Mouse (Mus musculus): ENCODE measurements around the gene Map3k1.

The Map3k1 gene

GRCm38 (mm10) chr13:111808637-111809465, at the start of gene Map3k1:
Map3k1 (minus strand) TSS chr13:111808993.
- DNase-seq = peak; percentile 69

- DNase-seq = no peak
These were observed 48.1 kb upstream of the Map3k1 start for GRCm38 (mm10) chr13:111856786-111857455.

GRCm38 (mm10) chr13:111856232-111856631, 47.4 kb upstream of the Map3k1 start:
- DNase-seq = no peak

- no peak for DNase-seq
These were observed 43.8 kb upstream of the Map3k1 start for GRCm38 (mm10) chr13:111852451-111853224.

- DNase-seq = no peak
These were observed 41.4 kb upstream of the Map3k1 start for GRCm38 (mm10) chr13:111850046-111850837.

GRCm38 (mm10) chr13:111845471-111845870, 36.7 kb upstream of the Map3k1 start:
- DNase-seq = peak; percentile 83

- no peak for DNase-seq
These were observed 35.5 kb upstream of the Map3k1 start for GRCm38 (mm10) chr13:111844313-111844712.

- no peak for DNase-seq
These were observed 27.0 kb upstream of the Map3k1 start for GRCm38 (mm10) chr13:111835787-111836186.

- no peak for DNase-seq
These were observed 25.8 kb upstream of the Map3k1 start for GRCm38 (mm10) chr13:111834613-111835012.

- no peak for DNase-seq
These were observed 20.7 kb upstream of the Map3k1 start for GRCm38 (mm10) chr13:111829473-111829872.

GRCm38 (mm10) chr13:111827481-111827880, 18.7 kb upstream of the Map3k1 start:
- DNase-seq = no peak

GRCm38 (mm10) chr13:111824178-111824577, 15.4 kb upstream of the Map3k1 start:
- no peak for DNase-seq

- DNase-seq = no peak
These were observed 13.1 kb upstream of the Map3k1 start for GRCm38 (mm10) chr13:111821727-111822375.

GRCm38 (mm10) chr13:111819618-111820385, 11.0 kb upstream of the Map3k1 start:
- DNase-seq = no peak

GRCm38 (mm10) chr13:111819106-111819505, 10.3 kb upstream of the Map3k1 start:
- DNase-seq = no peak

- DNase-seq = no peak
These were observed 9.6 kb upstream of the Map3k1 start for GRCm38 (mm10) chr13:111818216-111818903.

GRCm38 (mm10) chr13:111817773-111818172, 9.0 kb upstream of the Map3k1 start:
- no peak for DNase-seq

- DNase-seq = no peak
These were observed 7.6 kb upstream of the Map3k1 start for GRCm38 (mm10) chr13:111816431-111816830.

- no peak for DNase-seq
These were observed 6.7 kb upstream of the Map3k1 start for GRCm38 (mm10) chr13:111815486-111815885.

- DNase-seq = no peak
These were observed 6.2 kb upstream of the Map3k1 start for GRCm38 (mm10) chr13:111815017-111815416.

GRCm38 (mm10) chr13:111812647-111813046, 3.9 kb upstream of the Map3k1 start:
- DNase-seq = no peak
